Mouse (Mus musculus): Measurements from ENCODE around the gene Gm9573.

Gene Gm9573

DNA sequence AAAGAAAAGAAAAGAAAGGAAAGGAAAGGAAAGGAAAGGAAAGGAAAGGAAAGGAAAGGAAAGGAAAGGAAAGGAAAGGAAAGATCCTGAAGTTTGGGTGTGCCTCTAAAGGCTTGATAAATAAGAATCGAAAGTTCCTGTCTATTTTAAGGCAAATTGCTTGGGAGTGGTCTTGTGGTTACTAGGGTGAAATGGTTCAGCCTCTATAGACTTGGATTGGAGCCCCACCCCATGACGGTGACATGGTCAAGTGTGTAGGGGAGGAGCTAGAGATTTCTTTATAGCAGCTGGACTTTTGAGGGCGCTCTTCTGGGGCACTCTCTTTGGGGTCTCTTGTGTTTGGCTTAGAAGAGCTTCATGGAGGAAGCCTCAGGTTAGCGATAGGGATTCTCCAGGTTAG is 32.7 kb downstream of the Gm9573 start:
- no peak for DNase-seq

DNA sequence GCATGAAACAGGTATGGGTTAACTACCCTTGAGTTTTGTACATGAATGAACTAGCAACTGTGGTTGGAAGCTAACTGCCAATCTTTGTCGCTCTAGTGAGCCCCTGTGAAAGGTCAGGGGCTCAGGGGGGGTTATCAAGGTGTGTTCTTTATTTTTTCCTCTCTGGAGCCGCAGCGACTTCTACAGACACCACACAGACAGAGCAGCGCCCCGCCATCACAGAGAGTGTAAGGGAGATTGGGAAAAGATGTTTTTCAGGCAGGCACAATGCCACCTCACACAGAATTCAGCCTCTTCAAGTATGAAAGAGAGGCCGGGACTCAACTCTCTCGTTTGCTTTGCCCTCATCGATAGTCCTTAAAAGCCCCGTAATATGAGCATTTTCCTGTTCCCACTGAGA is 34.3 kb downstream of the Gm9573 start:
- no peak for DNase-seq

DNA sequence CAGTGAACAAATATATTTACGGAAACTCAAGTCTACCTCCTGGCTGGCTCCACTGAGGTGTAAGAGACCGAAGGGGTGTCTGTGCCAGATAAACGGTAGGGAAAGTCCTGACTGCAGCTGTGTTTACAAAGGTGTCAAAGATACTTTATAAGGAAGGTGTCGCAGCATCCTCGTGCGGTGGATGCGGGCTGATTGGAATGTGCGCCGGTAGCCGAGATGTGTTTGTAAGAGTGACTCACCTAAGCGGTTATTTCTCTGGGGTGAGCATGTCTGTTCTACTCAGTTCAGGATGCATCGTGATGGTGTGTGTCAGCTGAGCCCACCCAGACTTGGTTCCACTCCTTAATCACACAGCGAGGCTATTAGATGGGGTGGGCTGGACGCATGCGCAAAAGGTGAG is 34.7 kb downstream of the Gm9573 start:
- DNase-seq = no peak

DNA sequence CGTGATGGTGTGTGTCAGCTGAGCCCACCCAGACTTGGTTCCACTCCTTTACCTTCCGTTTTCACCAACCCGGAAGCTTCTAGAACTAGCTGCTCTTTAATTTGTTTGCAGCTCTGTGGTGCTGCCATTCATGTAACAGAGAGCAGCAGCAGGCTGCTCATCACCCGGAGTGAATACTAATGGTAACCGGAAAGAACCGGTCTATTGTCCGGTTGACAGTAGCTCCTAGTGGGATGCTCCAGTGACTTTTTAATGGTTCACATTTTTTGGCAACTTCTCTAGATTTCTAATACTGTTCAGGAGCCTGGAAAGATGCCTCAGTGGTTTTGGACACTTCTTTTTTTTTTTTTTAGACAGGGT is 35.2 kb downstream of the Gm9573 start:
- no peak for DNase-seq

DNA sequence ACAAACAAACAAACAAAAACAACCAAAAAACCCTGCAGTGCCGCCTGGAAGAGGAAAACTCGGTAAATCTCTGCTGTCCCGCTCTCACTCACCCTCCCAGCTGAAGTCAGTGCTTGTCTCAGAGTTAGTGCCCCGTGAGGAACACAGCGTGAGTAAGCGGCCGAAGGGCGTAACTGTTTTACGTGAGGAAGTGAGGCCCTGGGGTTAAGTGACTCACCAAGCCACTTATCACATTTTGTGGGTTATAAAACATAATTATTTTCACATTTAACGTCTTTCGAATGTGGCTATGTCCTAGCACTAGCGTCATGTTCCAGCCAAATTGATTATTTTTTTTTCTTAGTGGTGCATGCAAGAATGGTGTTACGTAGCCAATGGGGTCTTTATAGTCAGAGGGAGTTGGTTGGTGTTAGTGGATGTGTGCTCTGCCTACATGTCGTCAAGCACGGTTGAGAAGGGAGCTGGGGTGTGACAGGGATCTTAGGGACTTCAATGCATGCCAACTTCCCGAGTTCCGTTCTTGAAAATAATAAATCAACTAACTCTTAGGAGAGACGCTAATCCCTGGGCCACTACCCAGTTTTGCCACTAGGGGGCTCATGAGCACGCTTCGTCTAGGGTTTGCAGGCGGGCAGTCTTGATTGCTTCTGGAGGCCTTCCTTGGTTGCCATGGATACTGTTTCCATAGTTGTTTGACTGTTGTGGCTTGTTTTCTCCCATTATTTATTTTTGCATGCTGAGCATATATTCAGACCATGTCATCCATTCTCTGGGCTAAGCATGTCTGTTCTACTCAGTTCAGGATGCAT is 35.8 kb downstream of the Gm9573 start:
- DNase-seq = peak; percentile 75 to 77

DNA sequence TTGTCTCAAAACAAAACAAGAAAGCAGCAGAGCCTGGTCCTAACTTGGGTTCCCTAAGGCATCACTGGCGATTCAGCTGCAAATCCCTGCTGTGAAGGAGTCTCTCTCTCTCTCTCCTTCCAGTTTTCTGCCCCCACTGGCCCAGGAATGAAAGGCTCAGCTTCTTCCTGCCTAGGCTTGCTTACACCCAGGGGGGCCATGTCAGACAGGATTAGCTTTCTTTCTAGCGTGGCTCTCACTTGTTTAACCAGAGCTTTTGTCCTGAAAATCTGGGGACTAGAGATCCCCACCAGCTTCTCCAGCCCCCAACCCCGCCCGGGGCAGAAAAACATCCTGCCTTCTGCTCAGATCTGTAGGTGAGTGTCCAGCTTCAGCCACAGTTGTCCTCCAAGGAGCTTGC is 38.0 kb downstream of the Gm9573 start:
- DNase-seq = no peak

DNA sequence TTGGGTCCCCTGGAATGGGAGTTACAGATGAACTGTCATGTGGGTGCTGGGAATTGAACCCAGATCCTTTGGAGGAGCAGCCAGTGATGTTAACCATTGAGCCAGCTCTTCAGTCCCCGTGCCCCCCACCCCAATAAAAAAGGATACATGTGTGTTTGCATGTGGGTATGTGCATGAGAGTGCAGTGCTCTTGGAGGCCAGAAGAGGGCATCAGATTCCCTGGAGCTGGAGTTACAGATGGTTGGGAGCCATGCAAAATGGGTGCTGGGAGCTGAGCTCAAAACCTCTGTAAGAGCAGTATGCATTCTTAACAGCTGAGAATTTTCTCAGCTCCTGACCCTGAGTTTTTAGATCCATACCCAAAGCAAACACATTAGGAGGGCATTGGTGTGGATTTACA is 39.1 kb downstream of the Gm9573 start:
- no peak for DNase-seq

DNA sequence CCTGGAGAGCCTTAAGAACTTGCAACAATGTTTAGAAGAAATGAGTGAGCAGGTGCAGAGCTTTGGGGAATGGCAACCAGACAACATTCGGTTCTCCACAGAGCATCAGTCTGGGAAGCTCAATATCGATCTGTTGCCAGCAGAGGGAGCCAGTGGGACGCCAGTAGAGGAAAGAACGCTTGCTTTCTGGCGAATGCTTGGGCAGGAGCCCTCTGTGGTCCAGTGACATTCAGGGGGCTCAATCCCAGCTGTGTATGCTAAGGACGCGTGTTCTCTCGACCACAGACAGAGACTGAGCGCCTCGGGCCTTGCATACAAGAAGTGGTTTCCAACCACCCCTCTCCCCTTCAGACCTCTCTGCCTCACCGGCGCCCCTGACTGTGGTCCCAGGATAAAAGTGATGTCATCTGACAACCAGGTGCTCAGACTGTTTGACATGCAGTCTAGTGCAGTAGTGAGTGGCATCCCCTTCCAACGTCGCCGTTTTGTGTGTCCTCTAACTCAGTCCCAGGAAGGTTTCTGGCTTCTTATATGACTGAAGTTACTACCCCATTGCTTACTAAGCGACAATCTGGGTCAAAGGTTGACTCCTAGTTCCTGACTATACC is 42.0 kb downstream of the Gm9573 start:
- DNase-seq = peak; percentile 81 to 85

DNA sequence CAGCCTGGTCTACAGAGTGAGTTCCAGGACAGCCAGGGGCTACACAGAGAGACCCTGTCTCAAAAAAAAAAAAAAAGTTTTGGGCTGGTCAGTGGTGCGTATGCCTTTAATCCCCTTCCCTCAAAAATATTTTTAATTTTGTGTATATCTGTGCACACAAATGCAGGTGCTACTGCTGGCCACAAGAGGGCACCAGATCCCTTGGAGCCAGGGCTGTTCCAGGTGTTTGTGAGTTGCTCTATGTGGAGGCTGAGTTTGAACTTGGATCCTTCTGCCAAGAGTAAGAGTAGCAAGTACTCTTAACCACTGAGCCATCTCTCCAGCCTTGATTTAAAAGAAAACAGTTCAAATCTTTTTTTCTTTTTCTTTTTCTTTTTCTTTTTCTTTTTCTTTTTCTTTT is 43.5 kb downstream of the Gm9573 start:
- DNase-seq = no peak

DNA sequence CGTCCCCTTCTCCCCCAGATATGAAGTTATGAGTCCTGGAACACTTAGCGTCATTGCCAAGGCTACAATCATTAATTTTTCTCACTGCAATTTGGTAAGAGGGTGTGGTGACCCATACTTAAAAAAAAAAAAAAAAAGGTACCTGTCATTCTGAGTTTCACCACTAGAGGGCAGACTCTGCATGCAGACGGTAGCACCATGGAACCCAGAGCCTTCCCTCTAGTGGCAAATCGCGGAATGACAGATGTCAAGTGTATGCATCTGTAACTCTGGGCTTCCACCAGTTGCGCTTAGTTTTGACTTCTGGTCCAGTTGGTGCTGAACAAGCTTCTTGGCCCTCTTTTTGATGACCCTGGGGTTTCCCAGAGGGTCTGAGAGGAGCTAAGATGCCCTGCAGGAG is 48.2 kb downstream of the Gm9573 start:
- DNase-seq = peak; percentile 70 to 82

DNA sequence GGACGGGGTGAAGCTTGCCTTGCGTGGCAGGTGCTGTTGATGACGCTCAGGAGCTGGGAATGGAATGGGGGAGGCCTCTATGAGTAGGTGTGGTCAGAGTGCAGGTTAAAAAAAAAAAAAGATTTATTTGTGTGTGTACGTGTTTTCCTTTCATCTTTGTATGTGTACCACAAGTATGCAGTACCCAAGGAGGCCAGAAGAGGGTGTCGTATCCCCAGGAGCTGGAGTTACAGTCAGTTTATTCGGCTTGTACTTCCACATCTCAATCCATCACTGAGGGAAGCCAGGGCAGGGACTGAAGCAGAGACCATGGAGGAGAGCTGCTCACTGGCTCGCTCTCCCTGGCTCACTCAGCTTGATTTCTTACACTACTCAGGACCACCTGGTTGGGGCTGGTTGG is 55.0 kb downstream of the Gm9573 start:
- no peak for DNase-seq

DNA sequence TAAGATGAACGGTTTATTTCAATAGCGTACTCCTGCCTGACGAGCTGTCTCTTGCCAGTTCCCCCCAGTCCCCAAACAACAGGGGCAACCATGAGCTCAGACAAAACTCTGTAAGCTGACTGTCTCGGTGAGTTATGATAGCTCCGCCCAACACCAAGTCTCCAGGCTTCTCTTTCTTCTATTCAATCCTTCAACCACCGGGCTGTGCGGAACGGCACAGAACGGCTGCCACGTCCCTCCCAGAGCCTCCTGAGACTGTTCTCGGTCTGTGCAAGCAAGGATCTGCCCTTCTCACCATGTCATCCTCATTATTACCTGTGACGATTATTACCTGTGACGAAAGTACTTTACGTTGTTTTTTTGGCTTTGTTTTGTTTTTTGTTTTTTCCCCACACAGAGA is 55.6 kb downstream of the Gm9573 start:
- no peak for DNase-seq

DNA sequence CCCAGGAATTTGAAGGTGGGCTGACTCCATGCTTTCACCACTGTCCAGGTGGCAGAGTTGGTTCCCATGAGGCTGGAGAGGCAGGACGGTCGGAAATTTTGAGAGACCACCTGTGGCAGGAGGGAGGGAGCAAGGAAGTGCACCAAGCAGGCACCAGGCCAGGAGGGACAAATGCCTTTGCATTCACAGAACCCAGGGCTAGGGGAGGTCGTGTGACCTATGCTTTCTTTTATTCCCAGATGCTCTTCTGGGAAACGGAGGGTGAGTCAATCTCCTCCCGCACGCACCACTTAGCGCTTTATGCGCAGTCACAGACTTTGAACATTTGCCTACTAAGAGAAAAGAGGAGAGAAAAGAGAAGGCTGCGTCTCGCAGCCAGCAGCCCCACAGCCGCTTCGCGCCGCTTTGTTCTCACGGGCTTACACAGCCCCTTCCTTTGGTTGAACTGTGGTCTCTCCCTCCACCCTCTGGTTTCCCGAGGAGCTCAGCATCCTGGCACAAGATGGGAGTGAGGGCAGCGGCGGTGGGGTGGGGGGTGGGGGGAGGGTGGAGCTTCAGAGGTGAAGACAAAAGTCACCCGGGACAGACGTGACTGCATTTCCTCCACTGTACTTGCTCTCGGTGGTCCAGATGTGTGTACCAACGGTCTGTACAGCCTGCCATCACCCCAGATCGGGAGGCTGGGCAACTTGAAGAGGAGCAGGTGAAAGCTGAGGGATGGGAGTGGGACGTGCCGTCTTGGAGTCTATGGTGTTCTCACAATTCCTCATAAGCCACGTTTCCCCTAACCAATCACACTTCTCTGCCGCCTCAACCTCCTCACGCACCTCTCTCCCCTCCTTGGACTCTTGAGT is 57.1 kb downstream of the Gm9573 start:
- DNase-seq = no peak

All from cerebellum, postnatal 36 days (tissue).